Comparison of ENCODE assay signal across 8 mouse cellular contexts in genomic region chr13:21468061-21469019, GRCm38 (mm10). TPM values are rescaled to one million over a fixed set of nuclear protein-coding genes. Genes with fewer than 3 reads are reported as not detected.
DNase-seq lines count a peak whose midpoint lies in the region; ATAC-seq lines count a peak whose summit lies in the region.

Gene Nkapl (minus strand): TSS chr13:21468509.

- H3K27me3 ChIP-seq in heart, embryonic 14.5 days (ENCODE audit: control insufficient read depth, insufficient read depth, low read length): no peaks in the 10 kb centered on the region; the same call in 1 of the 2 replicates
- H3K27me3 ChIP-seq in liver, embryonic 12.5 days (replicated peaks): peaks cover 36% of the 10 kb centered on the region
- no peaks in the 10 kb centered on the region for H3K27me3 ChIP-seq in splenic B cell, adult 2 months (ENCODE audit: control insufficient read depth, insufficient read depth, low read length, poor library complexity, severe bottlenecking)

- peak within 1 kb of the TSS; percentile 2 to 34; a peak in 3 of 4 replicates for H3K27ac ChIP-seq in heart, embryonic 14.5 days (replicated peaks in 1 of 2; ENCODE audit: control insufficient read depth in 1 of 2, insufficient read depth in 1 of 2, low read depth in 2 of 2, low read length in 2 of 2)
- H3K27ac ChIP-seq in liver, embryonic 12.5 days: peak within 1 kb of the TSS; percentile 52; the same call in 1 of the 2 replicates

- no peaks in the 10 kb centered on the region for H3K36me3 ChIP-seq in heart, embryonic 14.5 days (ENCODE audit: control insufficient read depth, insufficient read depth, low read length)
- H3K36me3 ChIP-seq in liver, embryonic 12.5 days: no peaks in the 10 kb centered on the region
- H3K36me3 ChIP-seq in splenic B cell, adult 2 months (ENCODE audit: control insufficient read depth, insufficient read depth, low read length, poor library complexity, severe bottlenecking): no peaks in the 10 kb centered on the region

- DNase-seq in CD4-positive, CD25-positive, alpha-beta regulatory T cell, adult 2 months (ENCODE audit: low read depth, low spot score): peak; percentile 84
- peak; percentile 93 for DNase-seq in c-Kit-negative CD71-positive TER-119-positive erythroid progenitor cells, embryonic 14.5 days (ENCODE audit: low read depth, low spot score)
- DNase-seq in fibroblast of lung, adult 2 months (ENCODE audit: low read depth): peak; percentile 55
- DNase-seq in kidney, postnatal 14 days: peak; percentile 87
- DNase-seq in naive thymus-derived CD4-positive, alpha-beta T cell, adult 2 months (ENCODE audit: low read depth): peak; percentile 74
- peak; percentile 82 for DNase-seq in splenic B cell, adult 2 months (ENCODE audit: low read depth, low spot score)

- H3K4me1 ChIP-seq in heart, embryonic 14.5 days (ENCODE audit: control insufficient read depth in 2 of 2, insufficient read depth in 2 of 2, low read length in 2 of 2): peaks cover 0 to 4% of the 10 kb centered on the region in 2 experiments; a peak in 3 of 4 replicates
- peaks cover 25% of the 10 kb centered on the region for H3K4me1 ChIP-seq in liver, embryonic 12.5 days

- H3K9ac ChIP-seq in heart, embryonic 14.5 days (ENCODE audit: low read length): peak within 1 kb of the TSS; percentile 83
- peak within 1 kb of the TSS; percentile 78 for H3K9ac ChIP-seq in liver, embryonic 12.5 days

- H3K9me3 ChIP-seq in heart, embryonic 14.5 days (ENCODE audit: control insufficient read depth, low read length): no peaks in the 10 kb centered on the region
- no peaks in the 10 kb centered on the region for H3K9me3 ChIP-seq in liver, embryonic 12.5 days (replicated peaks)

- under 1% methylated on average over 53 of the region's 54 CpGs for WGBS in heart, embryonic 14.5 days
- WGBS in liver, embryonic 12.5 days (ENCODE audit: insufficient replicate concordance): under 1% methylated on average over 54 of the region's 54 CpGs

- H3K4me2 ChIP-seq in heart, embryonic 14.5 days (ENCODE audit: low read length): peak within 1 kb of the TSS; percentile 97
- H3K4me2 ChIP-seq in liver, embryonic 12.5 days: peak within 1 kb of the TSS; percentile 96

- ATAC-seq in heart, embryonic 14.5 days (ENCODE audit: insufficient number of reproducible peaks, insufficient read depth, low FRiP score, low read depth): peak; percentile 97
- ATAC-seq in liver, embryonic 12.5 days: peak; percentile 100

- peak within 1 kb of the TSS; percentile 57 to 60 for H3K4me3 ChIP-seq in heart, embryonic 14.5 days (ENCODE audit: control insufficient read depth in 1 of 2, insufficient read depth in 1 of 2, low read depth in 1 of 2, low read length in 2 of 2)
- H3K4me3 ChIP-seq in liver, embryonic 12.5 days: peak within 1 kb of the TSS; percentile 67

RNA-seq across cellular contexts. Expression of gene Nkapl, which starts in this region (rescaled TPM):
- polyA plus RNA-seq in heart, embryonic 14.5 days (2014; fragmentation: Nextera tagmentation; extraction: Ambion mirVana): 2.0 and 2.1 TPM in 2 replicates
- 0.43 and 0.78 TPM in 2 replicates for polyA plus RNA-seq in liver, embryonic 12.5 days (2016; fragmentation: Nextera tagmentation; extraction: Ambion mirVana)

Comparison
In these comparisons a context has a peak if more than half of its experiments do, and no peak if none do; other contexts are left out.
1. Peak in every context shown above with its lines: DNase-seq, ATAC-seq, H3K4me3 ChIP-seq and H3K27ac ChIP-seq.
2. Peak in ATAC-seq, H3K4me3 ChIP-seq, H3K27ac ChIP-seq, H3K9ac ChIP-seq and H3K4me2 ChIP-seq in liver, embryonic 12.5 days; RNA of the gene not detected or under 1 TPM.